Mouse (Mus musculus) lung, embryonic 16.5 days (tissue): ENCODE measurements around the gene Plpp7. TPM values are rescaled to one million over a fixed set of nuclear protein-coding genes. Genes with fewer than 3 reads are reported as not detected.

ENCODE experiments used
- ATAC-seq: fragments of 200-750 bp; cut with Nextera tagmentation; 2 replicates; pipeline ENCODE4 v1.8.0; 2017; ENCODE audit warnings: low read depth, mild to moderate bottlenecking, moderate library complexity
- H3K27ac ChIP-seq: fragments of 300-500 bp; sonication (generic); 2 replicates; pipeline ENCODE4 v1.5.1; 2014; ENCODE audit warnings: mild to moderate bottlenecking, control low read depth, low read length
- H3K27me3 ChIP-seq: fragments of 300-500 bp; sonication (generic); 2 replicates; pipeline ENCODE4 v1.6.1; 2014; ENCODE audit warnings: low read depth, low read length, mixed read lengths; ENCODE audit not compliant: control insufficient read depth, insufficient read depth
- H3K36me3 ChIP-seq: fragments of 300-500 bp; sonication (generic); 2 replicates; pipeline ENCODE4 v1.6.1; 2014; ENCODE audit warnings: low read length; ENCODE audit not compliant: control insufficient read depth, insufficient read depth
- H3K4me1 ChIP-seq: fragments of 300-500 bp; sonication (generic); replicated peaks from 2 replicates; pipeline ENCODE4 v1.6.1; 2014; ENCODE audit warnings: low read length, mixed read lengths; ENCODE audit not compliant: control insufficient read depth, insufficient read depth
- H3K4me2 ChIP-seq: fragments of 300-500 bp; sonication (generic); 2 replicates; pipeline ENCODE4 v1.6.1; 2014; ENCODE audit warnings: low read depth, low read length, control low read depth
- H3K4me3 ChIP-seq: fragments of 300-500 bp; sonication (generic); 2 replicates; pipeline ENCODE4 v1.5.1; 2014; ENCODE audit warnings: mild to moderate bottlenecking, low read length, control low read depth
- H3K9ac ChIP-seq: fragments of 300-500 bp; sonication (generic); 2 replicates; pipeline ENCODE4 v1.6.1; 2014; ENCODE audit warnings: low read length, control low read depth
- H3K9me3 ChIP-seq: fragments of 300-500 bp; sonication (generic); 2 replicates; pipeline ENCODE4 v1.6.1; 2016; ENCODE audit warnings: low read length; ENCODE audit not compliant: control insufficient read depth
- WGBS: fragments of 180-500 bp; shearing (Covaris S2); extraction: QIAGEN DNeasy Blood & Tissue Kit; methylation state at CpG from one replicate; pipeline ENCODE4 v1.1.7; 2014; 5-methylcytosine and 5-hydroxymethylcytosine counted together
- polyA plus RNA-seq: library from polyadenylated mRNA; unstranded; fragments of >200 nt; fragmentation: Nextera tagmentation; extraction: Ambion mirVana; gene quantifications from 2 replicates; pipeline ENCODE4 v1.2.1, GENCODE M21; 2015

Plpp7 gene
- polyA plus RNA-seq, 1 experiment from 2014 or later = 3.9 TPM

DNA sequence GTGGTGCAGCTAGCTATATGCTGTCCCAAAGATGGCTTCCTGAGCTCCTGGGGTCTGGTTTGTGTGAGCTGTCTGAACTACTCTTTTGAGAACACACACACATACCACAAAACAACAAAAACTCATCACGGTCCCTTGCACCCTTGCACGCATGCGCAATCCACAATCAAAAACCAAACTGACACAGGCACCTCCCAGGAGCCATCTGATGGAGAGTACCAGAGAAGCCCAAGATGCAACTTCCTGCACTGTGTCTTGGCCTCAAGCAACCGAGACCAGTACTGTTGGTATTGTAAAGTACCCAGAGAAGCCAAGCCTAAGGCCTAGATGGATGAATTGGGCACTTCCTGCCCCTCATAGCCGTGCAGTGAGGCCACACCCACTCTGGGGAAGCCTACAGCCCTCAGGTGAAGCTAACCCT is 29.9 kb upstream of the Plpp7 start:
- Histone ChIP-seq H3K36me3 (no peaks in the 10 kb centered on the region), H3K4me3 (no peak overlapping the region), H3K9ac (no peak overlapping the region), H3K9me3 (no peaks in the 10 kb centered on the region), H3K27ac (no peak overlapping the region), H3K4me2 (no peak overlapping the region), H3K27me3 (no peaks in the 10 kb centered on the region), H3K4me1 (peaks cover 2% of the 10 kb centered on the region; the same call in 1 of the 2 replicates)
- WGBS = 68% methylated on average over 5 of the region's 5 CpGs
- no peak for ATAC-seq

DNA sequence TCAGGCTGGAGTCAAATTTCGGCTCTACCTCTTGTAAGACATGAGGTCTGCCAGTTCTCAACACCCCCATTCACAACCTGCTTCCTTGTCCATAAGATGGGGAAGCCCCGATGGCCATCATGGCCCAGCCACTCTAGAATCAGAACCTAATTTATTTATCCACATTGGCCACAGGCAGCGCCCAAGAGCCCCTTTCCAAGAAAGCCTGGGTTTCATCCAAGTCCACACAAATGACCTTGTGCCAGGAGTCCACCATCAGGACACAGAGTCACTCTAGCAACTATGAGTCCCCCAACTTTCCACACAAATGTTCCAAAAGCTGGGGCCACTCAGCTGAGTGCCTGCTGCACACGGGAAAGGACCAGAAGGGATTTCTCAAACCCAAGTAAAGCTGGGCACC is 29.3 kb upstream of the Plpp7 start:
- WGBS = 73% methylated on average over 4 of the region's 4 CpGs
- no peak overlapping the region for H3K27ac ChIP-seq
- peaks cover 2% of the 10 kb centered on the region; the same call in 1 of the 2 replicates for H3K4me1 ChIP-seq
- H3K27me3 ChIP-seq = no peaks in the 10 kb centered on the region
- H3K4me2 ChIP-seq = no peak overlapping the region
- H3K9ac ChIP-seq = no peak overlapping the region
- no peaks in the 10 kb centered on the region for H3K36me3 ChIP-seq
- no peaks in the 10 kb centered on the region for H3K9me3 ChIP-seq
- no peak overlapping the region for H3K4me3 ChIP-seq
- no peak for ATAC-seq

DNA sequence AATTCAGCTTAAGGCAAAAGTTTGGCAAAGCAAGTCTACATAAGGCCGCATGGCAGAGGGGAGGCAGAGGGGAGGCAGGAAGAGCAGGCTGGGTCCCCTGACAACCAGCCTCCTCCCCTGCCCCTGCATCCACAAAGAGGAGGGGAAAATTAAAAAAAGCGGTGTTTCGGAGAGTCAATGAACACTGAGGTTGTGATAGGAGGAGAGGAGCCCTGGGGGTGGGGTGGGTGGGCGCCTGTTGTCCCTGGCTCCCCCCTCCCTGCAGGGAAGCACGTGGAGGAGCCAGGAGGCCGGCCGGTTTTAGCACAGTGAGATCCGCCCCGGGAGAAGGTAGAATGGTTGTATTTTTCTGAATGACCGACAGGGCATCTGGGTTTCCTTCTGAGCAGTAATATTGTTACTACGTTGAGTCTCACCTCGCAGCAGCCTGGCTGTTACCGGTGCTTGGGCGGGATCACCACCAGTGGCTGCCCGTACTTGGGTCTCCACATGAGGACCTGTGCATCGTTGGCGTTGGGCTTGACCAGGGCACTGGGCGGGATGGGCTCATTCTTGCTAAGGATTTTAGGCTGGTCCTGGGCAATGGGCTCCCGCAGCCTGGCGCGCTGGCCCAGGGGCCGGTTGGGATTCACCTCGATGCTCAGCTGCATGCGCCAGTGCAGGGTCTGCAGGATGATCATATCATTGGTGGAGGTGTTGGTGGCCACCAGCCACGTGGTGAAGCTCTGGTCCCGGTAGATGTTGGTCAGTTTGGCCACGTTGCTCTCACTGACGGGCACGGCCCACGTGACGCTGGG is 26.3 kb upstream of the Plpp7 start:
- no peak overlapping the region for H3K4me2 ChIP-seq
- H3K9ac ChIP-seq = no peak overlapping the region
- no peaks in the 10 kb centered on the region for H3K9me3 ChIP-seq
- H3K27me3 ChIP-seq = no peaks in the 10 kb centered on the region
- peaks cover 2% of the 10 kb centered on the region; the same call in 1 of the 2 replicates for H3K4me1 ChIP-seq
- no peak overlapping the region for H3K4me3 ChIP-seq
- H3K36me3 ChIP-seq = no peaks in the 10 kb centered on the region
- 50% methylated on average over 31 of the region's 31 CpGs for WGBS
- ATAC-seq = no peak
- no peak overlapping the region for H3K27ac ChIP-seq

DNA sequence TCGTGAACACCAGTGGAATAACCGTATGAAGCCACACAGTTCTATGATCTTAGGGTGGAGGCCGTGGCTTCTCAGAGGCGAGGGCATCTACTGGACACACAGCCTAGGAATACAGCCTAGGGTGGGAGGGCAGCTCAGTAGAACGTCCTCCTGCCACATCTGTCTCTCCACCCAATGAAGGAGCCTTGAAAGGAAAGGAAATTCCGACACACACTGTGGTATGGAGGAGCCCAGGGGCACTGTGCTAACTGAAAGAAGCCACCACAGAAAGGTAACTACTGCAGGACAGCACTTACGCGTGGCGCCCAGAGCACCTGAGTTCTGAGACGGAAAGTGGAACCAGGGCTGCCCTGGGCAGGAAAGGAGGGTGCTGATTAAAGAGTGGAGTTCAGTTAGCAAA is 24.6 kb upstream of the Plpp7 start:
- H3K27me3 ChIP-seq = no peaks in the 10 kb centered on the region
- H3K9me3 ChIP-seq = no peaks in the 10 kb centered on the region
- H3K27ac ChIP-seq = no peak overlapping the region
- H3K4me2 ChIP-seq = no peak overlapping the region
- no peak overlapping the region for H3K9ac ChIP-seq
- no peak for ATAC-seq
- no peaks in the 10 kb centered on the region for H3K36me3 ChIP-seq
- no peak overlapping the region for H3K4me3 ChIP-seq
- peaks cover 2% of the 10 kb centered on the region; the same call in 1 of the 2 replicates for H3K4me1 ChIP-seq
- WGBS = 89% methylated on average over 10 of the region's 10 CpGs

DNA sequence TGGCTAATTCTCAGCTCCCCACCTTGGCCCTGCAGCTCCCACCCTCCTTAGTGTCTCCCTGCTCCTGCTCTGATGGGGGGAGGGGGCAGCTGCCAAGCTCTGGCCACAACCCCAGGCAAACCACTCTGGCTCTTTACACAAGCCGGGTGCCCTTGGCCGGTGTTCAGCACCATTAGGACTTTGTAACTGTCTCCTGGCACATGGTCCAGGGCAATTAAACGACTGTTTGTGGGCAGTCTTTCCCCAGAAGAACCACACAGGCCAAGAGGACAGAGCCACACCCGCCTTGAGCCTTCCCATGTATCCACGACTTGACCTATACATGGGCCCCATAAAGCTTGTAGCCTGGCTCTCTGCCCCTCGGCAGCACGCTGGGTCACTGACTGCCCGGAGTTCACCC is 20.9 kb upstream of the Plpp7 start:
- Histone ChIP-seq H3K9me3 (no peaks in the 10 kb centered on the region), H3K27me3 (no peaks in the 10 kb centered on the region), H3K9ac (no peak overlapping the region), H3K36me3 (no peaks in the 10 kb centered on the region), H3K4me2 (no peak overlapping the region), H3K27ac (no peak overlapping the region), H3K4me1 (no peaks in the 10 kb centered on the region), H3K4me3 (no peak overlapping the region)
- 51% methylated on average over 8 of the region's 8 CpGs for WGBS
- ATAC-seq = no peak

DNA sequence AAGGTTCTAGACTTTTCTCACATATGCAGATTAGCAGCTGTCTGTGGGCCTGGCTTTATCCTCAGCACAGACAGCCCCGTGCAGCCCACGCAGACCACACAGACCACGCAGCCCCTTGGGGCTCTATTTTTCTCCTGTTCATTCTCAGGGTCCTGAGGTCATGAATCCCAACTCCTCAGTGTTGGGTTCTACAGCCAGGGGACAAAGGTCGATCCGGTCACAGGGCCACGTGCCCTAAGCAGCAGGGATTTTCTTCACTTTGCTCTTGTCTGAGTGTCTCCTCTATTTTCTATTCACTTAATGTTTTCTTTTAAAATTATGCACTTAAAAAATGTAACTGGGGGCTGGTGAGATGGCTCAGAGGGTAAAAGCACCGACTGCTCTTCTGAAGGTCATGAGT is 20.0 kb upstream of the Plpp7 start:
- no peak overlapping the region for H3K27ac ChIP-seq
- H3K9me3 ChIP-seq = no peaks in the 10 kb centered on the region
- no peaks in the 10 kb centered on the region for H3K27me3 ChIP-seq
- H3K4me1 ChIP-seq = no peaks in the 10 kb centered on the region
- 73% methylated on average over 7 of the region's 7 CpGs for WGBS
- no peak for ATAC-seq
- H3K4me3 ChIP-seq = no peak overlapping the region
- no peaks in the 10 kb centered on the region for H3K36me3 ChIP-seq
- H3K4me2 ChIP-seq = no peak overlapping the region
- no peak overlapping the region for H3K9ac ChIP-seq

DNA sequence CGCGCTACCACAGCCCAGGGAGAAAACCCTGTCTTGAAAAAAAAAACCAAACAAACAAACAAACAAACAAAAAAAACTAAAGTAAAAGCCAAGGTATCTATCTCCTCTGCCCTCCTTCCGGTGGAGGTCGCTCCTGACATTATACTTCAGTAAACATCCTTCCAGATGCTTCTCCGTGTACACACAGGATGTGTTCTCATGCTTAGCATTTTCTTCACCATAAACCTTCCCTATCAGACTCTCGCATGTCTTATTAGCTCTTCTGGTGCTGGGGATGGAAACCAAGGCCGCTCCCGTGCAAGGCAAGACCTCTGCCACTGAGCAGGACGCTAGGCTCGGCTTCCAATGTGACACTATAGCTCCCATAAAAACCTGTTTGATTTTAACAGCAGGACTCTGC is 17.6 kb upstream of the Plpp7 start:
- H3K9me3 ChIP-seq = no peaks in the 10 kb centered on the region
- no peak for ATAC-seq
- H3K4me2 ChIP-seq = peak overlapping the region; percentile 10; the same call in 1 of the 2 replicates
- no peaks in the 10 kb centered on the region for H3K36me3 ChIP-seq
- peak overlapping the region; percentile 75 for H3K27ac ChIP-seq
- H3K27me3 ChIP-seq = peaks cover 10% of the 10 kb centered on the region
- H3K4me3 ChIP-seq = no peak overlapping the region
- 66% methylated on average over 10 of the region's 10 CpGs for WGBS
- peak overlapping the region; percentile 13; the same call in 1 of the 2 replicates for H3K9ac ChIP-seq
- no peaks in the 10 kb centered on the region for H3K4me1 ChIP-seq

DNA sequence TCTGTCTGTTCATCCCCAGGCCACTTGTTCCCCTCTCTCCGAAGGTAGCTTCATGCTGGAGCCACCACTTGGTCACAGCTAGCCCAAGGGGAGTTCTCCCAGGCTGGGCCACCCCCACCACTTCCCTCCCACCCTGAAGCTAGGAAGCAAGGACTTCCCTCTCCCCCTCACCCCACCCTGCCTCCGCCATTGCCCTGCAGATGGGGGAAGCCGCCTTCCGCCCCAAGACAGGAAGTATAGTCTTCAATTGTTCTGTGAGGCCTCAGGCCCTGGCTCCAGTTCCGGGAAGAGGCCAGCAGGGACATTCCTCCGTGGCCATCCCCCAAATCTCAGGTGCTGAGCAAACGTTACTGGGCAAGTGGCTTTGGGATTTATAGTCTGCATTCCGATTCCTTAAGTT is 16.8 kb upstream of the Plpp7 start:
- peak overlapping the region; percentile 75 for H3K27ac ChIP-seq

DNA sequence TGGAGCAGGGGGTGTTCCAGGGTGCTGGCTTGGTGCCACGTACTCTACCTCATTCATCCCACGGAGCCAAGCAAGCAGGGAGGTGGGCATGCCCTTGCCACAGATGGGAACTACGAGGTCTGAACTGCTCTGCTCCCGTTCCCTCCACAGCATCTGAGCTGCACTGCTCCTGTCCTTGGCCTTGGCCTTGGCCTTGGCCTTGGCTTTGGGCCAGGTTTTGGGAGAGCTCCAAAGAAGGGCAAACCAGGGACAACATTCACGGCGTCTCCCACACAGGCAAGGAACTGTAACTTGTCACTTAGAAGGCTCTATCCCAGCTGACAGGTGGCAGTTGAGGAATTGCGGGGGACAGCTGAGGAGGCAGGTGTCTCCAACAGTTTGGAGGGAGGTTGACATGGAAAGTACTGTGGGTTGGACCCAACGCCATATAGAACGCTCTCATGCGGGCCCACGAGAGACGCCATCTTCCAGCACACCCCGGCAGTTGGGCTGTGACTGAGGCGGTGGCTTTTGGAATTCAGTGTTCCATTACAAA is 16.1 kb upstream of the Plpp7 start:
- Histone ChIP-seq H3K9me3 (no peaks in the 10 kb centered on the region), H3K36me3 (no peaks in the 10 kb centered on the region), H3K4me3 (no peak overlapping the region), H3K27me3 (peaks cover 25% of the 10 kb centered on the region), H3K4me1 (peaks cover 13% of the 10 kb centered on the region), H3K9ac (no peak overlapping the region), H3K27ac (peak overlapping the region; percentile 75), H3K4me2 (0 out of 2 replicates have a peak overlapping the region, but pooled peaks have one; percentile 1)
- no peak for ATAC-seq
- WGBS = 78% methylated on average over 14 of the region's 14 CpGs

More for the DNA sequence above, 16.8 kb upstream of the Plpp7 start:
- peak; percentile 77 for ATAC-seq
- Histone ChIP-seq H3K27me3 (peaks cover 17% of the 10 kb centered on the region), H3K4me1 (peaks cover 6% of the 10 kb centered on the region), H3K36me3 (no peaks in the 10 kb centered on the region), H3K4me2 (peak overlapping the region; percentile 10; the same call in 1 of the 2 replicates), H3K4me3 (no peak overlapping the region), H3K9ac (no peak overlapping the region; the same call in 1 of the 2 replicates), H3K9me3 (no peaks in the 10 kb centered on the region)
- WGBS = 27% methylated on average over 7 of the region's 8 CpGs
